ENCODE assay signal across 13 mouse cellular contexts in the genomic region with DNA sequence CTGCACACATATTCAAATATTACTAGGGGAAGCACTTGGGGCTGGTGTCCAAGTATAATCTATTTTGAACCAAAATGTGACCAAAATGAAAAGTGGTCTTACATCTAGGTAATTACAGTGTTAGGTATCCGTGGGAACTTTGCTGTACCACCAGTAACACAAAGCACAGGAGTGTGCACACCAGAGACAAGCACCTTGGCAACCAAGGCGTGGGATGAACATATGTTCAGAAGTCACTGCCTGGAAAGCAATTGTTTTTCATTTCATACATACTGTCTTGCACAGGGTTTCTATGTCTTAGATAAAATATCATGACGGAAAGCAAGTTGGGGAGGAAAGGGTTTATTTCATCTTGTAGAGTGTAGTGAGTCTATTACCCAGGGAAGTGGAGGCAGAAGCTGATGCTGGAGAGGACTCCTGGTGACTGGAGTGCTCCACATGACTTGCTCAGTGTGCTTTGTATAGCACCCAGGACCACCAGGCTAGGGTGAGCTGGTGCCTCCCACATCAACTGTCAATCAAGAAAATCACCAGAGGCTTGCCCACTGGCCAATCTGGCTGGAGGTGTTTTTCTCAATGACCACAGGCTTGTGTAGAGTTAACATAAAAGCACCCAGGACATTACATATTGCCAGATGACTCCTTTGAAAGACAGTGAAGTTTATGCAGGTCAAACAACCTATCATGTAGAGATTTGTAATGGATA.
"Had no signal": no experiment of that assay in that cellular context is flagged by ENCODE, and none has a peak within 500 bp of the region (broad histone marks: within the 10 kb centered on the region; RNA-seq: fewer than 3 reads in every experiment).

No protein-coding gene starts in this region.

- DNase-seq: gastrocnemius, adult 2 months; gastrocnemius, postnatal 10 days; gastrocnemius, postnatal 25 days; heart, adult 2 months; heart, postnatal 10 days; heart, postnatal 4 days; kidney, adult 18-20 months; kidney, adult 8-10 months; kidney, postnatal 10 days; kidney, postnatal 25 days; kidney, postnatal 4 days; liver; liver, embryonic 13.5 days had no signal
